Mouse (Mus musculus): ENCODE results near the gene Hoxc5. TPM values are rescaled to one million over a fixed set of nuclear protein-coding genes. Genes with fewer than 3 reads are reported as not detected.

Gene Hoxc5
- polyA plus RNA-seq, 1 experiment = 0.32 TPM

DNA sequence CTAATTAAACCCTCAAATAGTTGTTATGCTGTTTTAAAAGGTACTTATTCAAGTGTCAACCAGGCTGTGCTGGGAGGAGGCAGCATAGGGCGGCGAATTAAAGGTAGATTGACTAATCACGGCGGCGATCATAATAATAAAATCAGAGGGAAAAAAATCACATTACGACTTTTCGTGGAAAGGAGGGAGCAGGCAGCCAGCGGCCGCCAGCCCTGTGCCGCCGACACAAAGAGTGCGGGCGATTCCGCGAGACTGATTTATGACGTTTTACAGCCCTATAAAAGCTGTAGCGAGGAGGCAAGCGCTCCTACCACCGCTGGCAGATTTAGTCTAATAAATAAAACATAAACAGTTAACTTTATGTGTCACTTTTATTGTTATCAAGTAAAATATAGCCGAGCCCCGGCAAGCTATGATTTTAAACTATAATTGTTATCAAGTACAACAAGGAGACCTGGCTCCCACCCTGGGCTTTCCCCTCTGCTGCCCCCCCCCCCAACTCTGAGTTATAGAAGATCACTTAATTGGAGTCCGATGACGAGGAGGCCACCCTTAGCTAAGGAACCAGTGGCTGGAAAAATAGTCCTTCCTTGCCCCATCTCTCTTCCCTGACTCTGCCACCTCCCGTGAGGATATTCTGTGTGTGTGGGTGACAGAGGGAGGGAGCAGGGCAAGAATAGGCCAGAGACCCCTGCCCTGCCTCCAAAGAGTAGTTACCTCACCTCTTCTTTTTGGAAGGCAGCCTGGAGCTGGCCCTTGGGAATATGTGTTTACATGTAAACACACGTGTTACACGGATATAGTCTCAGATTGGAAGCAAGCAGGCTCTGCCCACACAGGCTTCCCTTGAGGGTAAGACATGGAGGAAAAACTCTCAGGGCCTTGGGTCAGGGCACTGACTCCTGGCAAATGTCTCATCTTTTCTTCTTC lies 65.7 kb downstream of the Hoxc5 start:
- 7% methylated on average over 26 of the region's 26 CpGs for WGBS
- H3K4me1 ChIP-seq (replicated peaks; ENCODE audit: control insufficient read depth, insufficient read depth, low read length) = no peaks in the 10 kb centered on the region
- peaks cover 32% of the 10 kb centered on the region for H3K27me3 ChIP-seq (ENCODE audit: control insufficient read depth, insufficient read depth, low read length)
- DNase-seq = no peak
- no peak overlapping the region for H3K4me3 ChIP-seq (ENCODE audit: control insufficient read depth, insufficient read depth, low read length)
- no peak for TF ChIP-seq CTCF (IDR thresholded peaks at IDR 0.05; ENCODE audit: borderline replicate concordance, control insufficient read depth, extremely low read depth, insufficient read depth, low read length, poor library complexity)
- no peak for TF ChIP-seq POLR2A (IDR thresholded peaks at IDR 0.05; ENCODE audit: control insufficient read depth, extremely low read depth, insufficient read depth, low read length, poor library complexity)
- no peaks in the 10 kb centered on the region for H3K36me3 ChIP-seq (ENCODE audit: control insufficient read depth, insufficient read depth, low read length)
- no peak overlapping the region for H3K27ac ChIP-seq (ENCODE audit: control insufficient read depth, insufficient read depth, low read length)

DNA sequence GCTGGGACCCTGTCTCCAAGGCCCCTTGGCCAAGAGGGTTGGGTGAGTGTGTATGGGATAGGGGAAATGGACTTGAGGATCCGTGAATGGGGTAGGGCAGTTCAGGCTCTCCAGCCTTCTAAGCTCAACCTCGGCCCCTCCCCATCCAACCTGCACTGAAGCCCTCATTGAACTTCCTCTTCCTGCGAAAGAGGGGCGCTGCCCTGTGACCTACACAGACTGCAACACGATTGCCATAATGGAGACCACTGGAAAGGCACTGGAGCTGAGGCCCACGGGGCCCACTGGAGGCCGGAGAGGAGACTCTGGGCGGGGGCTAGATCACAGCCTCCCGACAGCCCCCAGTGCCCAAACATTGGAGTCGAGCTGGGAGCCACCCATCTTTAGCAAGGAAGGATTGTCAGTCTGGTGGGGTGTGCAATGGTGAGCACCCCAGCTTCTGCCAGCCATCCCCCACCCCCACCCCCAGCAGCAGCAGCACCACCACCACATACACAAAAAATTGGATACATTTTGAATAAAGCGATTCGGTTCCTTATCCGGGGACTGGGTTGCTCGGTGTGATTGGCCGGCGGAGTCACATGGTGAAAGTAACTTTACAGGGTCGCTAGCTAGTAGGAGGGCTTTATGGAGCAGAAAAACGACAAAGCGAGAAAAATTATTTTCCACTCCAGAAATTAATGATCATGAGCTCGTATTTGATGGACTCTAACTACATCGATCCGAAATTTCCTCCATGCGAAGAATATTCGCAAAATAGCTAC lies 67.0 kb downstream of the Hoxc5 start:
- DNase-seq = no peak
- Histone ChIP-seq H3K36me3 (ENCODE audit: control insufficient read depth, insufficient read depth, low read length) (no peaks in the 10 kb centered on the region), H3K4me1 (replicated peaks; ENCODE audit: control insufficient read depth, insufficient read depth, low read length) (no peaks in the 10 kb centered on the region), H3K27me3 (ENCODE audit: control insufficient read depth, insufficient read depth, low read length) (peaks cover 32% of the 10 kb centered on the region), H3K4me3 (ENCODE audit: control insufficient read depth, insufficient read depth, low read length) (no peak overlapping the region), H3K27ac (ENCODE audit: control insufficient read depth, insufficient read depth, low read length) (no peak overlapping the region)
- TF ChIP-seq POLR2A (IDR thresholded peaks at IDR 0.05; ENCODE audit: control insufficient read depth, extremely low read depth, insufficient read depth, low read length, poor library complexity) = no peak
- no peak for TF ChIP-seq CTCF (IDR thresholded peaks at IDR 0.05; ENCODE audit: borderline replicate concordance, control insufficient read depth, extremely low read depth, insufficient read depth, low read length, poor library complexity)
- WGBS = 4% methylated on average over 23 of the region's 24 CpGs

GRCm38 (mm10) chr15:103034807-103035547 lies 67.7 kb downstream of the Hoxc5 start:
- H3K27me3 ChIP-seq (ENCODE audit: control insufficient read depth, insufficient read depth, low read length) = peaks cover 32% of the 10 kb centered on the region
- H3K36me3 ChIP-seq (ENCODE audit: control insufficient read depth, insufficient read depth, low read length) = no peaks in the 10 kb centered on the region
- DNase-seq = no peak
- no peak overlapping the region for H3K27ac ChIP-seq (ENCODE audit: control insufficient read depth, insufficient read depth, low read length)
- 5% methylated on average over 34 of the region's 34 CpGs for WGBS
- H3K4me1 ChIP-seq (replicated peaks; ENCODE audit: control insufficient read depth, insufficient read depth, low read length) = no peaks in the 10 kb centered on the region
- no peak overlapping the region for H3K4me3 ChIP-seq (ENCODE audit: control insufficient read depth, insufficient read depth, low read length)
- no peak for TF ChIP-seq CTCF (IDR thresholded peaks at IDR 0.05; ENCODE audit: borderline replicate concordance, control insufficient read depth, extremely low read depth, insufficient read depth, low read length, poor library complexity)
- TF ChIP-seq POLR2A (IDR thresholded peaks at IDR 0.05; ENCODE audit: control insufficient read depth, extremely low read depth, insufficient read depth, low read length, poor library complexity) = no peak

DNA sequence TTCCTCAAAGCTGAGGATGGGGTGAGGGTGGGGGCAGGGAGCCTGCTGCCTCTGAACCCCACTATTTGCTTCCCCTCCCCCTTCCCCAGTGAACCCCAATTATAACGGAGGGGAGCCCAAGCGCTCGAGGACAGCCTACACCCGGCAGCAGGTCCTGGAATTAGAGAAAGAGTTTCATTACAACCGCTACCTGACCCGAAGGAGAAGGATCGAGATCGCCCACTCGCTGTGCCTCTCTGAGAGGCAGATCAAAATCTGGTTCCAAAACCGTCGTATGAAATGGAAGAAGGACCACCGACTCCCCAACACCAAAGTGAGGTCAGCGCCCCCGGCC lies 68.3 kb downstream of the Hoxc5 start:
- peaks cover 32% of the 10 kb centered on the region for H3K27me3 ChIP-seq (ENCODE audit: control insufficient read depth, insufficient read depth, low read length)
- TF ChIP-seq POLR2A (IDR thresholded peaks at IDR 0.05; ENCODE audit: control insufficient read depth, extremely low read depth, insufficient read depth, low read length, poor library complexity) (no peak), CTCF (IDR thresholded peaks at IDR 0.05; ENCODE audit: borderline replicate concordance, control insufficient read depth, extremely low read depth, insufficient read depth, low read length, poor library complexity) (no peak)
- H3K4me1 ChIP-seq (replicated peaks; ENCODE audit: control insufficient read depth, insufficient read depth, low read length) = no peaks in the 10 kb centered on the region
- 10% methylated on average over 14 of the region's 14 CpGs for WGBS
- DNase-seq = no peak
- no peaks in the 10 kb centered on the region for H3K36me3 ChIP-seq (ENCODE audit: control insufficient read depth, insufficient read depth, low read length)
- no peak overlapping the region for H3K4me3 ChIP-seq (ENCODE audit: control insufficient read depth, insufficient read depth, low read length)
- H3K27ac ChIP-seq (ENCODE audit: control insufficient read depth, insufficient read depth, low read length) = no peak overlapping the region

DNA sequence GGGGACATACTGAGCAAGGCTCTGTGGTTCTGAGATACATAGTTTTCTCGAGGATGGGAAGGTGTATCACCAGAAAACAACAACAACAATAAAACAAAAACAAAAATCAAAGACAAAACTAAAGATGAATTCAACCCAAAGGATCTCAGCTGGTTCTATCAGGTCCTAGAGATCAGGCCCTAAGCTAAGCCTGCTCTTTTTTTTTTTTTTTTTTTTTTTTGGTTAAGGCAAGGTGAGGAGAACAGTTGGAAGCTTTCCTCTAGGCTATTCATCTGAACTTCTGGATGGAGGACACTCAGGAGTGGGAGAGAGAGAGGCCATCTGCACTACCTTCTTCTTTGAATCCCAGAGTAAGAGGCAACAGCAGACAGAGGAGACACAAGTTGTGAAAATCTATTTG lies 70.3 kb downstream of the Hoxc5 start:
- H3K27ac ChIP-seq (ENCODE audit: control insufficient read depth, insufficient read depth, low read length) = no peak overlapping the region
- no peaks in the 10 kb centered on the region for H3K36me3 ChIP-seq (ENCODE audit: control insufficient read depth, insufficient read depth, low read length)
- 21% methylated on average over 1 of the region's 1 CpGs for WGBS
- H3K27me3 ChIP-seq (ENCODE audit: control insufficient read depth, insufficient read depth, low read length) = peaks cover 33% of the 10 kb centered on the region
- no peaks in the 10 kb centered on the region for H3K4me1 ChIP-seq (replicated peaks; ENCODE audit: control insufficient read depth, insufficient read depth, low read length)
- no peak overlapping the region for H3K4me3 ChIP-seq (ENCODE audit: control insufficient read depth, insufficient read depth, low read length)
- no peak for DNase-seq
- TF ChIP-seq POLR2A (IDR thresholded peaks at IDR 0.05; ENCODE audit: control insufficient read depth, extremely low read depth, insufficient read depth, low read length, poor library complexity) (no peak), CTCF (IDR thresholded peaks at IDR 0.05; ENCODE audit: borderline replicate concordance, control insufficient read depth, extremely low read depth, insufficient read depth, low read length, poor library complexity) (no peak)
